15 mouse cellular contexts compared by ENCODE assay signal in genomic region chr17:45081955-45082475, GRCm38 (mm10).
DNase-seq lines count a peak whose midpoint lies in the region; ATAC-seq and TF ChIP-seq lines count a peak whose summit lies in the region.
"Had no signal": no experiment of that assay in that cellular context is flagged by ENCODE, and none has a peak within 500 bp of the region (broad histone marks: within the 10 kb centered on the region; RNA-seq: fewer than 3 reads in every experiment).

No protein-coding gene starts in this region.

- peak; percentile 4 to 5 for DNase-seq in heart, postnatal 10 days
- DNase-seq in heart, adult 18-20 months: no peak
- peak; percentile 19 to 22 for DNase-seq in left cerebral cortex, postnatal 14 days (ENCODE audit: low spot score in 2 of 2)
- no peak for DNase-seq in left cerebral cortex, adult 2 months (ENCODE audit: extremely low spot score in 1 of 2, low spot score in 2 of 2)
- DNase-seq in brain, adult 2 months (ENCODE audit: low read depth, low spot score): peak; percentile 42
- peak; percentile 80 for DNase-seq in embryonic facial prominence, embryonic 14.5 days (ENCODE audit: low spot score)
- DNase-seq in natural killer cell, adult 2 months (ENCODE audit: low spot score in 2 of 2): no peak
- DNase-seq: cerebellum, adult 11-12 months; gastrocnemius, postnatal 10 days; right cerebral cortex, postnatal 25 days had no signal

- peak; percentile 70; the same call in 1 of the 2 replicates for ATAC-seq in embryonic facial prominence, embryonic 14.5 days (ENCODE audit: low read depth)
- ATAC-seq: forebrain, embryonic 15.5 days; liver, embryonic 12.5 days; midbrain, embryonic 15.5 days had no signal

- no peak for TF ChIP-seq CTCF in left cerebral cortex, adult 2 months (IDR thresholded peaks at IDR 0.05)

- H3K9me3 ChIP-seq in embryonic facial prominence, embryonic 14.5 days (ENCODE audit: control insufficient read depth, low read length): no peaks in the 10 kb centered on the region
- H3K9me3 ChIP-seq: forebrain, embryonic 15.5 days; liver, embryonic 12.5 days; midbrain, embryonic 15.5 days; neural tube, embryonic 12.5 days had no signal

- H3K4me2 ChIP-seq in embryonic facial prominence, embryonic 14.5 days (ENCODE audit: low read depth, low read length): peak overlapping the region; percentile 20; the same call in 1 of the 2 replicates
- H3K4me2 ChIP-seq: forebrain, embryonic 15.5 days; heart, embryonic 11.5 days; liver, embryonic 12.5 days; midbrain, embryonic 15.5 days; neural tube, embryonic 12.5 days had no signal

- WGBS in embryonic facial prominence, embryonic 14.5 days: 21% methylated on average over 8 of the region's 8 CpGs

- peaks cover 15% of the 10 kb centered on the region for H3K4me1 ChIP-seq in embryonic facial prominence, embryonic 14.5 days (ENCODE audit: control insufficient read depth, insufficient read depth, low read length)
- H3K4me1 ChIP-seq: liver, embryonic 12.5 days had no signal

- no peak overlapping the region for H3K27ac ChIP-seq in left cerebral cortex, adult 2 months
- peak overlapping the region; percentile 63; the same call in 1 of the 2 replicates for H3K27ac ChIP-seq in embryonic facial prominence, embryonic 14.5 days (replicated peaks; ENCODE audit: low read depth, low read length)
- H3K27ac ChIP-seq: forebrain, embryonic 15.5 days; liver, embryonic 12.5 days; midbrain, embryonic 15.5 days; neural tube, embryonic 12.5 days had no signal

- H3K9ac ChIP-seq in embryonic facial prominence, embryonic 14.5 days (ENCODE audit: low read depth, low read length): no peak overlapping the region
- H3K9ac ChIP-seq: forebrain, embryonic 15.5 days; liver, embryonic 12.5 days; midbrain, embryonic 15.5 days; neural tube, embryonic 12.5 days had no signal

- H3K36me3 ChIP-seq in embryonic facial prominence, embryonic 14.5 days (ENCODE audit: control insufficient read depth, insufficient read depth, low read length): no peaks in the 10 kb centered on the region
- H3K36me3 ChIP-seq: forebrain, embryonic 15.5 days; liver, embryonic 12.5 days; midbrain, embryonic 15.5 days; neural tube, embryonic 12.5 days had no signal

- intact Hi-C loops in heart, postnatal 10 days (cut with DNase I): no loop called here
- intact Hi-C loops in left cerebral cortex, postnatal 14 days (cut with DNase I): no loop called here
- intact Hi-C loops in left cerebral cortex, adult 2 months (cut with DNase I): no loop called here

- no peaks in the 10 kb centered on the region for H3K27me3 ChIP-seq in embryonic facial prominence, embryonic 14.5 days (replicated peaks; ENCODE audit: control insufficient read depth, insufficient read depth, low read length)
- H3K27me3 ChIP-seq: forebrain, embryonic 15.5 days; liver, embryonic 12.5 days; midbrain, embryonic 15.5 days; neural tube, embryonic 12.5 days had no signal

- H3K4me3 ChIP-seq in left cerebral cortex, adult 2 months: no peak overlapping the region
- no peak overlapping the region for H3K4me3 ChIP-seq in embryonic facial prominence, embryonic 14.5 days (ENCODE audit: low read depth, low read length)
- H3K4me3 ChIP-seq: forebrain, embryonic 15.5 days; liver, embryonic 12.5 days; midbrain, embryonic 15.5 days; neural tube, embryonic 12.5 days had no signal

Comparison
In these comparisons a context has a peak if more than half of its experiments do, and no peak if none do; other contexts are left out.
1. DNase-seq: peak in heart, postnatal 10 days (2 of 2), left cerebral cortex, postnatal 14 days (2 of 2), brain, adult 2 months (single experiment) and embryonic facial prominence, embryonic 14.5 days (single experiment); none in heart, adult 18-20 months (0 of 2), left cerebral cortex, adult 2 months (0 of 2) and natural killer cell, adult 2 months (0 of 2).